Mouse (Mus musculus) megakaryocyte, embryonic 14.5 days (primary cell): ENCODE measurements around the gene Vps35l.

Experiments used
- FLI1 ChIP-seq: IDR thresholded peaks from 2 replicates; pipeline ENCODE4 v1.6.1; 2012; ENCODE audit warnings: low read length, inconsistent platforms, mixed read lengths
- GATA1 ChIP-seq: IDR thresholded peaks from 3 replicates; pipeline ENCODE4 v1.6.1; 2012; ENCODE audit warnings: mixed read lengths, low read length, inconsistent platforms, borderline replicate concordance

DNA sequence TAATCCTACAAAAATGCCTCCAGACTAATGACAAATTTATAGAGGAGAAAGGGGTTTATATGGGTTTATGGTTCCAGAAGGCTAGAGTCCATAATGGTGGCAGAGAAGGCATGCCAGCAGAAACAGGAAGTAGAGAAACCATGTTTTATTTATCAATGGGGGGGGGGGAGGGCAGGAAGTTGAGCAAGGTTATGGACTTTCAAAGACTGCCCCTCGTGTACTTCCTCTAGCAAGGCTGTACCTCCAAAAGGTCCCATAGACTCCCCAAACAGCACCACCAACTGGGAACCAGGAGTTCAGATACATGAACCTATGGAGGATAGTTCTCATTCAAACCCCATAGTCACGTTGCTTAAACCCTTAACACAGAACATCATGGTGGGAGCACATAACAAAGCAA is 125.3 kb downstream of the Vps35l start:
- TF ChIP-seq GATA1 (no peak), FLI1 (no peak)
